Mouse (Mus musculus) retina, postnatal 1 day (tissue): ENCODE results near the gene Prph2.
A peak's percentile ranks its signal among the peaks of the same experiment; 100 is the strongest.

Experiments
- DNase-seq: peaks from one replicate; pipeline ENCODE4 v3.0.0-alpha.2; 2012

Prph2 gene

DNA sequence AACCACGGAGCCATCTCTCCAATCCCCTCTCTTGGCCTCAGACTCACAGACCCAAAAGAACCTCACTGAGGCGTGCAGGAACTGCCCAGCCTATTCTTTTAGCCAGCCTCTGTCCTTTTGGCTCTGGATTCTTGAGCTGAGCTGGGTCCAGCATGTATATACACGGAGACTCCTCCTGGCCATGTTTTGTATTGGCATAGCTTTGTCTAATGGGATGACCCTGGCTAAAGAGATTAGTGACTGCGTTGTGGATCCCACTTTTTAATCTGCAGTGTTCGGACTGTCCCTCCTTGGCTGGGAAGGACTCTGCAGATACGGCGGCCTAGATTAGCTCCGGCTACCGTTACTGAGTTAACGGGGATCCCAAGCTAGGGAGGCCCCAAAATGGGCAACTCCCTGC lies at the start of gene Prph2:
Gene Prph2, plus strand, starts transcription at position 274 of the 400 bp plus-strand sequence.
- DNase-seq: peak; percentile 72

DNA sequence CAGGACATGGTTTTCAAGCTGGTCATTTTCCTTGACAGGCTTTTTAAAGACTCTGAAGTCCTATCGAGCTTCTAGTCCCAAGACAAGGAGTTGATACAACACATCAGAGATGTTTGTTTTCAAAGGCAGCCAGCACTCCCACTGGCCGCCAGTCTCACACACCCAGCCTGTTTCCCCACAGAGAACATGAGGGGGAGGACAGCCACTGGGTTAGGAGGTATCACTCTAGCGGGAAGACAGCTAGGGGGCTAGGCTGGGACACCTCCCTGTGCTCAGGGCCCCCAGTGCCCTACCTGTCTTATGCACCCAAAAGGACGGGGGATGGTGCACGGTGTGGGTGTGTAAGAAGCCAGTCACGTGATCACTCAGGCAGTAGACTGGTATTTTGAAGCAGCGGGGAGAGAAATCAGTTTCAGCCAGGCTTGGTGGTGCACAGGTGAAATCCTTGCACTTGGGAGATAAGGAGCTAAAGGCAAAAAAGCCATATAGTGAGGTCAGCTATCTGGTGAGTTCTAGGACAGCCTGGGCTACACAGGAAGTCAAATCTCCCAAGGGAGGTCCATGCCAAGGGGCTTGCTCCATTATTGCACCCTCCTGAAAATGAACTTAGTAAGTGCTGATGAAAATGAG lies 45.6 kb upstream of the Prph2 start:
- DNase-seq: no peak

- DNase-seq: no peak
These were observed 43.4 kb upstream of the Prph2 start for GRCm38 (mm10) chr17:46866836-46867235.

GRCm38 (mm10) chr17:46870204-46870798 lies 40.0 kb upstream of the Prph2 start:
- no peak for DNase-seq

- no peak for DNase-seq
These were observed 39.3 kb upstream of the Prph2 start for GRCm38 (mm10) chr17:46870913-46871312.

DNA sequence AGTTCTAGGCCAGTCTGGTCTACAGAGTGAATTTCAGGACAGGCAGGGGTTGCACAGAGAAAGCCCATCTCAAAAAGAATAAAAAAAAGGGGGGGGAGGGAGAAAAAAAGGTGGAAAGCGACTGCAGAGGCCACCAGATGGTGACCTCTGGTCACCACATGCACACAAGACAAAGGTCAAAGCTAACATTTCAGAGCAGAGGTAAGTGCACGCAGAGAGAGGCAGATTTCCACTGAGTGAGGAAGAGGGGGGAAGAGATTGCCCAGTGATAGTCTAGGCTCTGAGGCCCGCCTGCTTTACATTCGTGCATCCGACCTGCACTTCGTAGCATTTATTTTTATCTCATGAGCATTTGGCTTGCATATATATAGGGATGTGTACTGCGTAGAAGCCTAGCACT lies 37.5 kb upstream of the Prph2 start:
- no peak for DNase-seq

DNA sequence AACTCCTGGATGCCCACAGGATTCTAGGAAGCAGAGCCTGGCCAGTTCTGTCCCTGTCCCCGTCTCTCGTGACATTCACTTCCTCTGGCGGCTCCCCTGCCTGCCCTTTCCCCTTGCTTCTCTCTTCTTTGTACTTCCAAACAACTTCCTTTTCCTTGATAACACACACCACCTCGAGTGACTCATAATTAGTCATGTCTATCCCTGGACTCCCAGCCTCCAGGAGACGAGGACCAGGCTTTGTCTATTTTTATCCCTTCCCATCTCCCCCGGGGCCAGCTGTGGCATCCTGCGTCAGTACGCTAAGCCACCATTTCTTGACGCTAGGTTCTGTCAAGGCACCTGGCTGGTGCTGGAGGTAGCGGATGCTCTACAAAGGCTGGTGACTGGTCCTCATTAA lies 36.1 kb upstream of the Prph2 start:
- peak; percentile 35 for DNase-seq

GRCm38 (mm10) chr17:46875626-46876025 lies 34.6 kb upstream of the Prph2 start:
- DNase-seq: no peak

- no peak for DNase-seq
These were observed 33.8 kb upstream of the Prph2 start for GRCm38 (mm10) chr17:46876371-46876950.

- DNase-seq: no peak
These were observed 33.2 kb upstream of the Prph2 start for GRCm38 (mm10) chr17:46877061-46877460.

GRCm38 (mm10) chr17:46879841-46880311 lies 30.4 kb upstream of the Prph2 start:
- DNase-seq: peak; percentile 25

- no peak for DNase-seq
These were observed 29.9 kb upstream of the Prph2 start for GRCm38 (mm10) chr17:46880322-46880721.

GRCm38 (mm10) chr17:46881728-46882127 lies 28.5 kb upstream of the Prph2 start:
- no peak for DNase-seq

DNA sequence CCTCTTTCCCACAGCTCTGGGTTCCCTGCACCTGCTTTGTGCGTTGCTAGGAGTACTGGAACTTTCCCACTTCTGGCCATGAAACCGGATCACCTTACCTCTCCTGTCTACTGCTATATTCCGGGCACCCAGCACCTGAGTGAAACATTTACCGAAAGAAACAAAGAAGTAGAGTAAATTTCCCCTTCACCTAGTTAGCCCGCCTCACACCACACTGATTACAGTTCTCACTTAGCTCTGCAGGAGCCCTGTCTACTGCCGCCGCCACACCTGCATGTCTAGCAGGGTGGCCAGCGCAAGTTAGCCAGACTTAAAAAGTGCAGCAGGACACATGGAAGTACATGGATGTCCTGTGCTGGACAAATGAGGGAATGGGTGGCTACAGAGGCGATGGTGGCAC lies 27.2 kb upstream of the Prph2 start:
- DNase-seq: no peak

DNA sequence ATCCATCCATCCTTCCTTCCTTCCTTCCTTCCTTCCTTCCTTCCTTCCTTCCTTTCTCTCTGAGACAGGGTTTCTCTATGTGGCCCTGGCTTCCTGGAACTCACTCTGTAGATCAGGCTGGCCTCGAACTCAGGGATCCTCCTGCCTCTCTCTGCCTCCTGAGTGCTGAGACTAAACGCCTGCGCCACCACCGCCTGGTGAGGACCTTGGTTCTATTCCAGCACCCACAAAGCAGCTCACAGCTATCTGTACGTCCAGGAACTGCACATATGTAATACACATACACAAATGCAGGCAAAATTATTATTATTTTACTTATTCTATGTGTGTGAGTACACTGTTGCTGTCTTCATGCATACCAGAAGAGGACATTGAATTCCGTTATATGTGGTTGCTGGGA lies 25.5 kb upstream of the Prph2 start:
- no peak for DNase-seq

DNA sequence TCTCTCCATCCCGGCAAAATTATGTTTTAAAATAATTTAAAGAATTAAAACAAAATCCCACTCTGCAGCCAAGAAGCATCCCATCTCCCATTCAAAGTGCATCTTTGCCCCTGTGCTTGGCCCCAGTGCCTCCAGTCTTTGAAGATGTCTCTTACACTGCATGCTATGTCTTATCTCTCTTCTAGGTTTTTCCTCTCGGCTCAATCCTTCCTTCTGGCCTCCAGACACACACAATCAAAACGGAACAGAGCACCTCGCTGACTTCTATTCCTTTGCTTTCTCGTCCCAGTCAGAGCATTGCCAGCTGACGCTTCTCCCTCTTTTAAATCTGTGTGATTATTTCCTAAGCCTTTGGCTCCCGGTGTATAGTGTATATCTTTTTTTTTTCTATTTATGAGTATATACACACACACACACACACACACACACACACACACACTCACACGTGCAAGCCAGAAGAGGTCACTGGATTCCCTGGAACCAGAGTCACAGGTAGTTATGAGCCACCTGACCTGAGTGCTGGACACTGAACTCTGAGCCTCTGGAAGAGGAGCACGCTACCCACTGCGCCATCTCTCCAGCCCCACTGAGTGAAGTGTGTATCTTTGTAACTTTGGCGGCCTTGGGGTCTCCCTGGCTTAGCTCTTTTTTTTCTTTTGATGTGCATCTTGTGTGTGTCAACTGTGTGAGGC lies 24.9 kb upstream of the Prph2 start:
- DNase-seq: no peak

- no peak for DNase-seq
These were observed 24.2 kb upstream of the Prph2 start for GRCm38 (mm10) chr17:46885910-46886643.

GRCm38 (mm10) chr17:46888511-46889212 lies 21.6 kb upstream of the Prph2 start:
- DNase-seq: peak; percentile 61

DNA sequence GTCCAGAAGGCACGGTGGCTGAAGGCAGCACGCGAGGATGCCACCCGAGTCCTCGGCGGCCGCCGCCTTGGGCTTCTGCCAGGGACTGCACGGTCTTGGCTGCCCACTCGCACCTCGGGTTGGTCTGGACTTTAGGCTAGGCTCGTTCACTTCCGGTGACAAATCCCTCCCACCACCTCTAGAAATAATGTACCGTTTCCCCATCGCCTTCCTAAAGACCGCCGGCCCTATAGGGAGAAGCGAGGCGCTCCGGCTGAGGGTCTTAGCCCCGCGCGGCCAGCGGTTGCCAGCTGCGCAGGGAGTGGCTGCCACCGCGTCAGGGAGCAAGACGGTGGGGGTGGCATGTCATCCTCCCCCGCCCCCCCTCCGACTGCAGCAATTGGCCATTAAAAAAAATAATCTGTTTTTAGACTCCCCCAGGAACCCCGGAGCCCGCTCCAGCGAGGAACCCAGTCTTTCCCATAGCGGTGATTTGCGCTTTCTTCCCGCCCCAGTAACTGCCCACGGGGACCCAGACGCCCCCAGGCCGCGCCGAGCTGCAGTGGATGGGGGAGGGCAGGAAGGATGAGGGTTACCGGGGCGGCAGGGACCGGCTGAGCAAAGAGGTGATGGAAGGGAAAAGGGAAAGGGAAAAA lies 20.7 kb upstream of the Prph2 start:
- DNase-seq: peak; percentile 88

DNA sequence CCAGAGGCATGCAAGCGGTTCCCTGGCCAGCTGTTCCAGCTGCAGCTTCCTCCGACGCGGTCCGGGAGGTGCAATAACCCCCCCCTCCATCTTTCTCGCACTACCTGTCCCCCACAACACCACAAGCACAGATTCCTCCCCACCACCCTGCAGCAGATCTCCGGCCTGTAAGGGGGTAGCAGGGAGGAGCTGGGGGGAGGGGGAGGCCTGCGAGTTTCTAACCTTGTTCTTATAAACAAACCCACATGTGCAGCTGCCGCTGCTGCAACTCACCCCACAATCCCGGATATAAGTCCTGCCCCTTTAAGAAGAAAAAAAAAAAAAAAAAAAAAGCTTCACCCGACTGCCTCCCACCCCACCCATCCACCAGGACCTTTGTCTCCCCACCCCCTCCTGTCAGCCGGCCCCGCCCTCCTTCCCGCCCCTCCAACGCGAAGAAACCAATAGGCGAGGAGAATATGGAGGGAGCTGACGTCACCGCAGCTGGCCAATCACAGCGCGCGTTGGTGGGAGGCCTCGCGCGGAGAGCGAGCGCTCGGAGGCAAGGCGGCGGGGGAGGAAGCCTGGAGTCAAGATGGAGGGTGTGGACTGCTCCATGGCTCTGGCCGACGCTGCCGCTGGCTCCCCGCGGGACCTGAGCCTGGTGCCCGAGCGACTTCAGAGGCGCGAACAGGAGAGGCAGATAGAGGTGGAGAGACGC lies 20.0 kb upstream of the Prph2 start, which contains the start of gene Tbcc:
Gene Tbcc, plus strand, starts transcription at position 569 of the 700 bp plus-strand sequence.
- peak; percentile 99 for DNase-seq
